Mouse (Mus musculus) adrenal gland, postnatal 14 days (tissue): ENCODE measurements at regions not wholly inside any gene's neighbourhood (a gene's known extent, or its start where the extent isn't known, plus 50 kb on each side); places are given as distances from the start of the nearest gene placed in this dataset.

Source experiments
- DNase-seq: peaks from one replicate; pipeline ENCODE4 v3.0.0; 2021; ENCODE audit warnings: mixed read lengths

GRCm38 (mm10) chr10:39316533-39316932, 52.1 kb upstream of the Fyn start:
- no peak for DNase-seq

- no peak for DNase-seq
Observed at GRCm38 (mm10) chr10:39315434-39316174, 53.1 kb upstream of the Fyn start.

GRCm38 (mm10) chr10:39311501-39311900, 57.2 kb upstream of the Fyn start:
- DNase-seq = peak; percentile 21

- no peak for DNase-seq
Observed at GRCm38 (mm10) chr10:39308535-39308934, 60.1 kb upstream of the Fyn start.

- no peak for DNase-seq
Observed at GRCm38 (mm10) chr10:39292703-39293496, 75.8 kb upstream of the Fyn start.

GRCm38 (mm10) chr10:39291747-39292198, 76.9 kb upstream of the Fyn start:
- peak; percentile 22 for DNase-seq

GRCm38 (mm10) chr10:39291134-39291746, 77.4 kb upstream of the Fyn start:
- DNase-seq = peak; percentile 65

GRCm38 (mm10) chr10:39290245-39290644, 78.4 kb upstream of the Fyn start:
- no peak for DNase-seq

GRCm38 (mm10) chr10:39280366-39281000, 88.2 kb upstream of the Fyn start:
- no peak for DNase-seq

- no peak for DNase-seq
Observed at GRCm38 (mm10) chr10:39274202-39274601, 94.5 kb upstream of the Fyn start.

GRCm38 (mm10) chr10:39273426-39273825, 95.2 kb upstream of the Fyn start:
- DNase-seq = no peak

GRCm38 (mm10) chr10:39272387-39272949, 96.2 kb upstream of the Fyn start:
- no peak for DNase-seq

- DNase-seq = no peak
Observed at GRCm38 (mm10) chr10:39270406-39270805, 98.2 kb upstream of the Fyn start.

- DNase-seq = no peak
Observed at GRCm38 (mm10) chr10:39267236-39267635, 101.4 kb upstream of the Fyn start.

GRCm38 (mm10) chr10:39266482-39266881, 102.2 kb upstream of the Fyn start:
- peak; percentile 88 for DNase-seq

- no peak for DNase-seq
Observed at GRCm38 (mm10) chr10:39262466-39262865, 98.9 kb upstream of the Ccn6 start.

GRCm38 (mm10) chr10:39261174-39262145, 97.9 kb upstream of the Ccn6 start:
- DNase-seq = peak; percentile 42

GRCm38 (mm10) chr10:39260061-39260460, 96.5 kb upstream of the Ccn6 start:
- no peak for DNase-seq

- no peak for DNase-seq
Observed at GRCm38 (mm10) chr10:39257371-39258154, 94.0 kb upstream of the Ccn6 start.

- DNase-seq = no peak
Observed at GRCm38 (mm10) chr10:39254561-39254960, 91.0 kb upstream of the Ccn6 start.
